Mouse (Mus musculus): Measurements from ENCODE around the gene Chmp5. TPM values are rescaled to one million over a fixed set of nuclear protein-coding genes. Genes with fewer than 3 reads are reported as not detected.

Chmp5 gene
- polyA plus RNA-seq, 1 experiment from 2014 or later = 109 TPM

DNA sequence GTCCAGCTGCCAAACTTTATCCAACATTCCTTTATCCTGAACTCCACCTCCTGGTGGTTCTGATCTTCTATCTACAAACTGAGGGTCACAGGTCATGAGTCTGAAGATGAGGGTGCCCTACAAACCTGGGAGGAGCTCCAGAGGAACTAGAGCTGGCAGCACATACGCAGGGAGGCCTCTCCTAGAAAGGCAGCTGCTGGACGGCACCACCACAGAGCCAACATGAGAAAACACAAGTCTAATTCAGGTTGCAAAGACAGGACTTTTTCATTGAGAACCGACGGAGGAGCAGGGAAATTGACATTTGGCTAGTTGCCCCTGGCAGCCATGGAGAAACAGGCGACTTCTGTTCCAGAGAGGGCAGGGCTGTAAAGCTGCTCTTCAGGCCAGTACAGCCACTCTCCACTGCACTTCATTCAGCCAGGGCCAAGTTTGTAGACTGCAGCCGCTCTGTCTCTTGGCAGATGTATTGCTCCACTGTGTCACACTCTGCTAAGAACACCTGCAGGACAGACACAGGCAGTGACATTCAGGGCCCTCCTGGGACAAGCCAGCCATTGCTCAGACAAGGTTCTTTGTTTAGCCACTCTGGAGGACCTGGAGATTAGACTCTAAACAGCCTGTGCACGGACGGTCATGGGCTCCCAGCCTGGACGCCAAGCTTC lies 11.9 kb upstream of the Chmp5 start:
- 83% methylated on average over 9 of the region's 9 CpGs for WGBS
- H3K36me3 ChIP-seq (ENCODE audit: control insufficient read depth, insufficient read depth, low read length) = peaks cover 48% of the 10 kb centered on the region
- peak; percentile 42; the same call in 1 of the 2 replicates for ATAC-seq (ENCODE audit: insufficient read depth, low FRiP score)
- no peak overlapping the region for H3K27ac ChIP-seq (ENCODE audit: low read length)
- peaks cover 10% of the 10 kb centered on the region for H3K9me3 ChIP-seq (replicated peaks; ENCODE audit: control insufficient read depth, low read length)
- H3K27me3 ChIP-seq (ENCODE audit: control insufficient read depth, insufficient read depth, low read length) = no peaks in the 10 kb centered on the region
- no peaks in the 10 kb centered on the region for H3K4me1 ChIP-seq (ENCODE audit: control insufficient read depth, insufficient read depth, low read length)
- no peak overlapping the region for H3K4me3 ChIP-seq (replicated peaks; ENCODE audit: low read length)
- no peak overlapping the region for H3K4me2 ChIP-seq (ENCODE audit: low read depth, low read length)
- H3K9ac ChIP-seq (ENCODE audit: low read length) = no peak overlapping the region

DNA sequence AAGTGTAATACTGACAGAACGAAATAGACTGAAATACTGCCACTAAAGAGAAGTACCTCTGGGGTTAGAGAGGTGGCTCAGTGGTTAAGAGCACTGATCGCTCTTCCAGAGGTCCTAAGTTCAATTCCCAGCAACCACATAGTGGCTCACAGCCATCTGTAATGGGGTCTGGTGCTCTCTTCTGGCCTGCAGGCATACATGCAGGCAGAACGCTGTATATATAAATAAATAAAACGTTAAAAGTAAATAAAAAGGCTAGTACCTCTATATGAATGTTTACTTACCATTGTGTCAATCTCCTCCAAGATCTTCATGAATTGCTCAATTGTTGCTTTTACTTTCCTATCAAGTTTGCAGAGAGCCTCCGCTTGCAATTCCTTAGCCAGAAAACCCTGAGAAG lies 9.4 kb upstream of the Chmp5 start:
- H3K4me3 ChIP-seq (replicated peaks; ENCODE audit: low read length) = no peak overlapping the region
- 89% methylated on average over 5 of the region's 5 CpGs for WGBS
- H3K36me3 ChIP-seq (ENCODE audit: control insufficient read depth, insufficient read depth, low read length) = peaks cover 63% of the 10 kb centered on the region
- no peak overlapping the region for H3K27ac ChIP-seq (ENCODE audit: low read length)
- ATAC-seq (ENCODE audit: insufficient read depth, low FRiP score) = no peak
- H3K27me3 ChIP-seq (ENCODE audit: control insufficient read depth, insufficient read depth, low read length) = no peaks in the 10 kb centered on the region
- H3K9ac ChIP-seq (ENCODE audit: low read length) = no peak overlapping the region
- no peaks in the 10 kb centered on the region for H3K4me1 ChIP-seq (ENCODE audit: control insufficient read depth, insufficient read depth, low read length)
- no peak overlapping the region for H3K4me2 ChIP-seq (ENCODE audit: low read depth, low read length)
- H3K9me3 ChIP-seq (replicated peaks; ENCODE audit: control insufficient read depth, low read length) = peaks cover 10% of the 10 kb centered on the region

DNA sequence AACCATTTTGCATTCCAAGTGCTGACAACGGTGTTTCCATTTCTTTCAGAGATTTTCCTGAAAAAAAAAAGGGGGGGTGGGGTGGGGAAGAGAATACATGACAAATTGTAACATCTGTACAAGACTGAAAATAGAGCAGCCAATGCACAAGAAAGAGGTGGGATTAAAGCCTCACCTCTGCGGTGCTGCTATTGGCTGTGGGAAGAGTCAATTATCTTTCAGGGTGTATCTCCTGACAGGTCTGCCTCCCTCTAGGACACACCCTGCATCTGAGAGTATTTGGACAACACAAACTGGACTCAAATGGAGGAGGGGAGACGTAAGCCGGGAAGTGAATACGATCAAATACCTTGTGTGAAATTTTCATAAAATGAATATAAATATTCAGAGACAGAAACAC lies 4.6 kb upstream of the Chmp5 start:
- Histone ChIP-seq H3K27me3 (ENCODE audit: control insufficient read depth, insufficient read depth, low read length) (no peaks in the 10 kb centered on the region), H3K36me3 (ENCODE audit: control insufficient read depth, insufficient read depth, low read length) (peaks cover 46% of the 10 kb centered on the region), H3K4me1 (ENCODE audit: control insufficient read depth, insufficient read depth, low read length) (peaks cover 6% of the 10 kb centered on the region; the same call in 1 of the 2 replicates), H3K4me3 (replicated peaks; ENCODE audit: low read length) (no peak overlapping the region), H3K27ac (ENCODE audit: low read length) (no peak overlapping the region), H3K4me2 (ENCODE audit: low read depth, low read length) (no peak overlapping the region), H3K9ac (ENCODE audit: low read length) (no peak overlapping the region), H3K9me3 (replicated peaks; ENCODE audit: control insufficient read depth, low read length) (peaks cover 10% of the 10 kb centered on the region)
- ATAC-seq (ENCODE audit: insufficient read depth, low FRiP score) = no peak
- 96% methylated on average over 5 of the region's 5 CpGs for WGBS

DNA sequence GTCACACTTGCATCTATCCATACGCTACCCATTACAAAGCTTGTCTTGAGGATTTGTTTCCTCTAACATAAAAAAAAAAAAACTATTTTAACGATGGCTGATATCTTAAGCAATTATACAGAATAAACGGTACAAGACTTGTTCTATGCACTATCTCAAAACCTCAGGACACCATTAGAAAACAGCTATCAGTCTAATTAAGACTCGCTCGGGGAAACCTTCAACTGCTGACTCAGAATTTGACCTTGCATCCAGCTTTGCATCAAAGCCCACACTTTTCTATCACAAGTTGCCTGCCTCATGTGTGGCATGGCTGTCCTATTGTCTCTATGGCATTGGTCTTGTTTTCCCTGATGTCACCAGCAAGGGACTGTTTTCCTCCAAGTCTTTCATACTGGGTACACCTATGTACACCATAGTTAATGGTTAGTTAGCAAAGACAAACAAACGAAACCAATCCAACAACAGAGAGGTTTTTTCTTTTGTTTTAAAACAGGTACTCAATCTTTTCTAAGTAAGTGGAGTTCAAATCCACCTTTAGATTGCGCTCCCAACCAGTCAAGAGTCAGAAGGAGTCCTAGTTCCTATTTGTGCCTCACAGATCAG lies 1.6 kb upstream of the Chmp5 start:
- Histone ChIP-seq H3K9ac (ENCODE audit: low read length) (peak overlapping the region; percentile 92), H3K27me3 (ENCODE audit: control insufficient read depth, insufficient read depth, low read length) (no peaks in the 10 kb centered on the region), H3K4me3 (replicated peaks; ENCODE audit: low read length) (peak overlapping the region; percentile 75), H3K4me1 (ENCODE audit: control insufficient read depth, insufficient read depth, low read length) (peaks cover 14% of the 10 kb centered on the region), H3K27ac (ENCODE audit: low read length) (no peak overlapping the region), H3K36me3 (ENCODE audit: control insufficient read depth, insufficient read depth, low read length) (peaks cover 18% of the 10 kb centered on the region; the same call in 1 of the 2 replicates), H3K4me2 (ENCODE audit: low read depth, low read length) (peak overlapping the region; percentile 64), H3K9me3 (replicated peaks; ENCODE audit: control insufficient read depth, low read length) (no peaks in the 10 kb centered on the region)
- ATAC-seq (ENCODE audit: insufficient read depth, low FRiP score) = no peak
- 70% methylated on average over 7 of the region's 7 CpGs for WGBS

DNA sequence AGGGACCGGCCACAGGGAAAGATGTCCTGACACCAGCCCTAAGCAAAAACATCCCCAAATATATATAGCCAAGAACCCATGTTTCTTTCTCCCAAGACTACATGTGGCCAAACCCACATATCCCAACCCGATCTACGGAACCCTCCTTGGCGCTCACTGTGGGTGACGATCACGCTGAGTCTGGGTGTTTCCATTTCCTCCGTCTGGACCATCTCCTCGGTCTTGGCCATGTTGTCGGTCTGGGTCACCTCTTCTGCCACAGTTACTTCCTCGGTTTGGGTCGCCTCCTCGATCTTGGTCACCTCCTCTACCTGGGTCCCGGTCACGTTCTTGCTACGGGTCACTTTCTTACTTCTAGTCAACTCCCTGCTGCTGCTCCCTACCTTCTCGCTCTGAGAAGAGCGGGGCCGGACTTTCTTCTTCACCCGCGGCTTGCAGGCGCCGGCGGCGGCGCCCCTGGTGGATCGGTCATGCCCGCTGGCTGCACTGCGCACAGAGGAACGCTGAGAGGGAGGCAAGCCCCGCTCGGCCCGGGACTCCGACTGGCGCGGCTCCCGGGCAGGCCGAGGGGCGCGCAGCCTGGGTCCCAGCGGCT lies 545 bp upstream of the Chmp5 start:
- ATAC-seq (ENCODE audit: insufficient read depth, low FRiP score) = no peak; the same call in 1 of the 2 replicates
- H3K27me3 ChIP-seq (ENCODE audit: control insufficient read depth, insufficient read depth, low read length) = no peaks in the 10 kb centered on the region
- H3K9ac ChIP-seq (ENCODE audit: low read length) = peak overlapping the region; percentile 92
- peak overlapping the region; percentile 75 for H3K4me3 ChIP-seq (replicated peaks; ENCODE audit: low read length)
- peak overlapping the region; percentile 85 for H3K27ac ChIP-seq (ENCODE audit: low read length)
- no peaks in the 10 kb centered on the region for H3K9me3 ChIP-seq (replicated peaks; ENCODE audit: control insufficient read depth, low read length)
- H3K4me1 ChIP-seq (ENCODE audit: control insufficient read depth, insufficient read depth, low read length) = peaks cover 14% of the 10 kb centered on the region
- WGBS = 0% methylated on average over 40 of the region's 40 CpGs
- peak overlapping the region; percentile 64 for H3K4me2 ChIP-seq (ENCODE audit: low read depth, low read length)
- peaks cover 14% of the 10 kb centered on the region; the same call in 1 of the 2 replicates for H3K36me3 ChIP-seq (ENCODE audit: control insufficient read depth, insufficient read depth, low read length)

DNA sequence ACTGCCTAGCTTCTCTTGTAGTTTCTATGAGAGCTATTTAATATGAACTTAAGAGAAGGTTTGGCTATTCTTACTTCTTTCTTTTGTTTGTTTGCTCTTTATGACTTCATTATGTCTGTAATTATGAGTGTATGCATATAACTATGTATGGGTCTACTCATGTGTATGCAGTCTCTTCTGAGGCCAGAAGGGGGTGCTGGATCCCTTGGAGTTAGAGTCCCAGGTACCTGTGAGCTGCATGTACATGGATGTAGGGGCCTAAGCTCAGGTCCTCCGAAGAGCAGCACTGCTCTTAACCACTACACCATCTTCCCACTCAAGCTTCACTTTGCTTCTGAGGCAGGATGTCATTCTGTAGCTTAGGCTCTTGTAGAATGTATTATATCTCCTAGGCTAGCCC lies 5.3 kb downstream of the Chmp5 start:
- peaks cover 18% of the 10 kb centered on the region; the same call in 1 of the 2 replicates for H3K36me3 ChIP-seq (ENCODE audit: control insufficient read depth, insufficient read depth, low read length)
- no peaks in the 10 kb centered on the region for H3K9me3 ChIP-seq (replicated peaks; ENCODE audit: control insufficient read depth, low read length)
- no peak overlapping the region for H3K27ac ChIP-seq (ENCODE audit: low read length)
- H3K9ac ChIP-seq (ENCODE audit: low read length) = no peak overlapping the region
- no peak overlapping the region for H3K4me3 ChIP-seq (replicated peaks; ENCODE audit: low read length)
- H3K4me1 ChIP-seq (ENCODE audit: control insufficient read depth, insufficient read depth, low read length) = peaks cover 8% of the 10 kb centered on the region
- whole genome bisulfite sequencing = 90% methylated on average over 1 of the region's 1 CpGs
- no peaks in the 10 kb centered on the region for H3K27me3 ChIP-seq (ENCODE audit: control insufficient read depth, insufficient read depth, low read length)
- H3K4me2 ChIP-seq (ENCODE audit: low read depth, low read length) = no peak overlapping the region
- ATAC-seq (ENCODE audit: insufficient read depth, low FRiP score) = no peak

DNA sequence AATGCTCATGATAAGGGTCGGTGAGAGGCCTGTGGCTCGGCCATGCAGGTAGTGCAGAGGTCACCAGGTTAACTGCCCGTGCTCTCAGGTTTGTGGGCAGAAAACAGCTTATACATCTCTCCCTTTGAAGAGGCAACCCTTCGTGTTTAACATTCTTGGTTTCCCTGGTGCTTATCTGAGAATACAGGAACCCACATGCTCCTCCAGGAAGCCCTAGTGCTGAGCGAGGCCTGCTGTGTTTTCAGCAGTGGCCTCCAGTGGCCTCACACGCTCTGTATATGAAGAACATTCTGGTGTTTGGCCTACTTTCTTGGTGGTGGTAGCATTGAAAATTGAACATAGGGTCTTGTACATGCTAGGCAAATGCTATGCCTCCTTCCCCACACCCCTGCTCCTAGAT lies 7.7 kb downstream of the Chmp5 start:
- H3K27me3 ChIP-seq (ENCODE audit: control insufficient read depth, insufficient read depth, low read length) = no peaks in the 10 kb centered on the region
- H3K4me3 ChIP-seq (replicated peaks; ENCODE audit: low read length) = no peak overlapping the region
- no peak overlapping the region for H3K4me2 ChIP-seq (ENCODE audit: low read depth, low read length)
- no peak for ATAC-seq (ENCODE audit: insufficient read depth, low FRiP score)
- no peak overlapping the region for H3K9ac ChIP-seq (ENCODE audit: low read length)
- no peaks in the 10 kb centered on the region for H3K4me1 ChIP-seq (ENCODE audit: control insufficient read depth, insufficient read depth, low read length)
- H3K36me3 ChIP-seq (ENCODE audit: control insufficient read depth, insufficient read depth, low read length) = peaks cover 26% of the 10 kb centered on the region; the same call in 1 of the 2 replicates
- H3K9me3 ChIP-seq (replicated peaks; ENCODE audit: control insufficient read depth, low read length) = no peaks in the 10 kb centered on the region
- 69% methylated on average over 6 of the region's 6 CpGs for WGBS
- H3K27ac ChIP-seq (ENCODE audit: low read length) = no peak overlapping the region

DNA sequence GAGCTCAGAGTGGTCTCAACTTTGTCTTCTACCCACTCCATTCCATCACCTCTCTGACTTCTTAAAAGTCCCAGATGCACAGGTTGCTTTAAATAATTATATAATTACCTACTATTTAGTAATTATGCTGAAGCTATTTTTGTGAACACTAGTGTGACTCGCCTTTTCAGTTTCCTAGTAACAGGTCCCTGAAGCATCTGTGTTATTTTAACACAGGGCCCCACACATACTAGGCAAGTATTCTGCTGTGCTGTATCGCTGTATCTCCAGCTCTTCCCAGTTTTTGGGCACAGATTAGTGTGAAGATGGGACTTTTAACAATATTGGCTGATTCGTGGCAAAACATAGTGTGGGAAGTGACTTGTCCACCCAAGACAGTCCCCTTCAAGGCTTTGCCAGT lies 15.3 kb downstream of the Chmp5 start:
- Histone ChIP-seq H3K4me3 (replicated peaks; ENCODE audit: low read length) (no peak overlapping the region), H3K27ac (ENCODE audit: low read length) (no peak overlapping the region), H3K4me2 (ENCODE audit: low read depth, low read length) (no peak overlapping the region), H3K27me3 (ENCODE audit: control insufficient read depth, insufficient read depth, low read length) (no peaks in the 10 kb centered on the region), H3K36me3 (ENCODE audit: control insufficient read depth, insufficient read depth, low read length) (peaks cover 15% of the 10 kb centered on the region), H3K9ac (ENCODE audit: low read length) (no peak overlapping the region), H3K4me1 (ENCODE audit: control insufficient read depth, insufficient read depth, low read length) (no peaks in the 10 kb centered on the region), H3K9me3 (replicated peaks; ENCODE audit: control insufficient read depth, low read length) (no peaks in the 10 kb centered on the region)
- ATAC-seq (ENCODE audit: insufficient read depth, low FRiP score) = no peak
- WGBS = 91% methylated on average over 3 of the region's 3 CpGs

DNA sequence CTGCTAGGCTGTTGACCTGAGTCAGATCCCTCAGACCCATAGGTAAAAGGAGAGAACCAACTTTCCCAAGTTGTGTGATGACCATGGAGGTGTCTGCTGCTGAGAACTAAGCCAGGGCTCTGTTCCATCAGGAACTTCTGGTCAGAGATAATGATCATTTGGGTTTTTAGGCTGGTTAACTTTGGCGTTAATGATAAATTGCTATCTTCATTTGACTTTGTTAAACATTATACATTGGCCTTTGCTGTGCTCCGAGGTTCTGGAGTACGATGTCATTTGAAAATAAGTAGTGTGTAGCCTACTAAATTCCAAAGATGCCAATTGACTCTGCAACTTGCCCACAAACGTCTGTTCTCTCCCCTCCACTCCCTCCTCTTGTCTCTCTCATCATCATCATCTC lies 21.0 kb downstream of the Chmp5 start:
- Histone ChIP-seq H3K4me1 (ENCODE audit: control insufficient read depth, insufficient read depth, low read length) (peaks cover 17% of the 10 kb centered on the region), H3K36me3 (ENCODE audit: control insufficient read depth, insufficient read depth, low read length) (peaks cover 9% of the 10 kb centered on the region), H3K4me3 (replicated peaks; ENCODE audit: low read length) (no peak overlapping the region), H3K27me3 (ENCODE audit: control insufficient read depth, insufficient read depth, low read length) (no peaks in the 10 kb centered on the region), H3K9ac (ENCODE audit: low read length) (no peak overlapping the region), H3K4me2 (ENCODE audit: low read depth, low read length) (no peak overlapping the region), H3K9me3 (replicated peaks; ENCODE audit: control insufficient read depth, low read length) (no peaks in the 10 kb centered on the region), H3K27ac (ENCODE audit: low read length) (no peak overlapping the region)
- 57% methylated on average over 4 of the region's 4 CpGs for WGBS
- ATAC-seq (ENCODE audit: insufficient read depth, low FRiP score) = no peak
